Mouse (Mus musculus) hindlimb bud, embryonic 11.5 days (tissue): ENCODE measurements around the gene Cth.
A peak's percentile ranks its signal among the peaks of the same experiment; 100 is the strongest.

ENCODE experiments used
- DNase-seq: peaks from one replicate; pipeline ENCODE4 v3.0.0-alpha.2; 2012; ENCODE audit warnings: low read depth, low spot score; ENCODE audit errors: extremely low spot score

The Cth gene

DNA sequence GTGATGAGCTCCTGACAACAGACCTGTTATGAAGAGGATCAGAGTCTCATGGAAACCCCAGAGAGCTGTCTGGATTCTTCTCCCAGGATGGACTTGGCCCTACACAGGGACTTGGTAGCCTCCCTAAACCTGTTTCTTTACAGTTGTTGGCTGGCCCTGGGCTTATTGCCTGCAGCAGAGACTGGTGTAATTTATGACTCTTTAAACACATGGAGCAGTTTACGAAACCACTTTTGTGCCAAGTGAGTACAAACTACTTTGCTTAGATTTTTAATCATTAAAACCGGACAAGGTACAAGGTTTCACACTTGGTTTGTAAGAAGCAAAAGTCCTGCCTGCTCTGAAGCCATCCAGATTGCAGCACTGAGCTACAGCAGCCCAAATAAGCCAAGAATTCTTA lies 12.7 kb downstream of the Cth start:
- DNase-seq, result no peak

GRCm38 (mm10) chr3:157910262-157910661 lies 14.6 kb downstream of the Cth start:
- no peak for DNase-seq

- no peak for DNase-seq
Measured at GRCm38 (mm10) chr3:157908166-157908565, 16.7 kb downstream of the Cth start.

DNA sequence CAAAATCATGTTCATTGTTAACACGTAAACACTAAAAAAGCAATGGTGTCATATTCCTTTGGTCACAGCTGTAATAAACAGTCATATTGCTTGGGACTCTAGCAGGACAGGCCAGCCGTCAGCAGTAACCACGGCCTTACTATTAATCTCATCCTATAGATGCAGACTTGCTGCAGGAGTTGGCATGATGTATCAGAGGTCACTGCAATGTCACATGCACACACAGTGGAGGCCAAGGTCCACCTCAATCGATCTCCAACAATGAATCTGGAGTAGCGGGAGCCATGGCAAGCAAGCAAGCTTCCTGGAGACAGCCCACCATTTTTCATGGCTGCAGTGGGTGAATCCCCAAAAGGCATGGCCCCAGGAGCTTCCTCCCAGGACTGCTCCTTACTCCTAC lies 23.2 kb downstream of the Cth start:
- no peak for DNase-seq

DNA sequence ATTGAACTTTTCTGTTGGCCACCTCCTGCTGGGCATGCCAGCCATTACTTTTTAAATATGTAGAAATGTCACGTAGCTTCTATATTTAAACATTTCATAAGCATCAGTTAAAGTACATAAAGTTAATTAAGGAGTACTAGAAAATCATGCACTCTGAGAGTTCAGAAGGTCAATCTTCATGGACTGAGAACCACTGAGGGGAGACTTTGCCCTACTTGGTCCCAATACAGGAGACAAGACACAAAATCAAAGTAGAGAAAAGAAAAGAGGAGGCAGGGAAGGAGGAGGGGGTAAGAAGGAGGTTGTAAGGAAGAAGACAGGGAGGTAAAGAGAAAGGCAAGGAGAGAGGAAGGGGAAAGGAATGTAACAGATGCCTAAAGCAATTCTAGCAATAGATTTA lies 24.9 kb downstream of the Cth start:
- DNase-seq, result no peak

GRCm38 (mm10) chr3:157897645-157898044 lies 27.2 kb downstream of the Cth start:
- DNase-seq, result no peak

GRCm38 (mm10) chr3:157891819-157892218 lies 33.1 kb downstream of the Cth start:
- DNase-seq, result no peak

DNA sequence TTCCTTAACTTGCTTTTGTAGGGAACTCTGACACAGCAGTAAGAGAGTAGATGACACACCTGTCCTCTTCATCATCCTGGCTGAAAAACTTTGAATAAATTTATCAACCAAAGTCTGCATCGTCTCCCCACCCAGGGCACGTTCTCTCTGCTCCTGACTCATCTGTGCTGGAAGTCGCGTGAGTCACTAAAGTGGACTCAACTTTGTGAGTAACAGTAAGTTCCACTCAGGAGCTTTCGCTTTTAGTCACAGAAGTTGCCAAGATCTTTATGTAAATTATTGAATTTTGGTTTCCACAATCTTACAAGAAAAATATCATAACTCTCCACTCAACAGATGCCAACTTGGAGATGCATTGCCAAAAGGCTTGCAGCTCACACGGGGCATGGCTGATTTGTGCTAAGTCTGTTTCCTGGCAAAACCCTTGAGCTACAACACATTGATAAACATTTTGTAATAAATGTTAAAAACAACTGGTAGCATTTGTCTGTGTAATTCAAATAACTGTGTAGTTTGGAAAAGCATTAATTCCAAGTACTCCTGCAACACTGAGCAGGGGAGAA lies 40.7 kb downstream of the Cth start:
- no peak for DNase-seq

GRCm38 (mm10) chr3:157883085-157883484 lies 41.8 kb downstream of the Cth start:
- no peak for DNase-seq

GRCm38 (mm10) chr3:157881992-157882391 lies 42.9 kb downstream of the Cth start:
- DNase-seq, result no peak

DNA sequence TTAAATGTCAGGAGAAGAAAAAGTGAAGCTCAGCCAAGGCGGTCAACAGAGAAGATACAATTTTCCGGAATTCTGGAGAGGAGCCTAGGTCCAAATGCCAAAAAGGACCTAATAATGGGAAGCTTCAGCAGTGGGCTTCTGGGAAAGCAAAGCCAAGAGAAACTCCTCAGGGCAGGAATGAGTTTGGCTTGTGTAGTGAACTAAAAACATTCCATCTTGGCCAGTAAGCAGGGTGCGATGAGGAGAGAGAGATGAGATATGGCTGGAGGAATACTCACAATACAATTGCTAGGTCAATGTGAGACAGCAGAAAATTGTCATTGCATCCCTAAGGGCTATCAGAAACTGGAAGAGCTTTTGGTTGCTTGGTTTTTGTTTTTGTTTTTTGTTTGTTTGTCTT lies 43.9 kb downstream of the Cth start:
- DNase-seq, result no peak

GRCm38 (mm10) chr3:157877847-157878246 lies 47.0 kb downstream of the Cth start:
- DNase-seq, result no peak

DNA sequence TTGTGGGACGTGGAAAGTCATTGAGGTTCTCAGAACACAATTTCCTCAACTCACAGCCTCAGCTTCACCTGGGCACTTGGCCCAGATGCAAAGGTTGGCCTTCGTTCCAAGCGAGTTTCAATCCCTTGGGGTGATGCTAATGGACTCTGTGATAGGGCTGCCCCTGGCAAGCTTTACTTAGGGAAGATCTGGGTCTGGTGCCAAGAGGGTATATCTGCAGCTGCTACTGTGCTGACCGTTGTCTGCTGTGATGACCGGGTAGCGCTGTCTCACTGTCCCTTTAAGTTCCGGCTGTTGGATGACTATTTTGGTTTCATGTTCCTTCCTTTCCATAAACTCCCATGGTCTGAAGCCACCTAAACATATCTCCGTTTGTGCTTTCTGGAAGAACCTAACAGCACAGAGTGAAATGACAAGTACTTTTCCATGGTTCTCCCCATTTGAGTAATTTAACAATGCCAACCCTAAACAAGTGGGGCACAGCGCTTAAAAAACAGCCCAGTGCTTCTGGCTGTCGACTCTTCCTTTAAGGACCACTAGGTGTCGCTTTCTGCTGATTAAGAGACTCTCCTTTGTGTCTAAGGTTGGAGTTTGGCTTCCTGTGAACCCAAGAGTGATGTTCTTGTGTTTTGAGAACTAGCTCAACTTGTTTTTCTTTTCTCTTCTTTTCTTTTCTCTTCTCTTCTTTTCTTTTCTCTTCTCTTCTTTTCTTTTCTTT lies 48.3 kb downstream of the Cth start:
- peak; percentile 66 for DNase-seq

- no peak for DNase-seq
Measured at GRCm38 (mm10) chr3:157872897-157873296, 52.0 kb downstream of the Cth start.

- DNase-seq, result no peak
Measured at GRCm38 (mm10) chr3:157867836-157868235, 57.0 kb downstream of the Cth start.

DNA sequence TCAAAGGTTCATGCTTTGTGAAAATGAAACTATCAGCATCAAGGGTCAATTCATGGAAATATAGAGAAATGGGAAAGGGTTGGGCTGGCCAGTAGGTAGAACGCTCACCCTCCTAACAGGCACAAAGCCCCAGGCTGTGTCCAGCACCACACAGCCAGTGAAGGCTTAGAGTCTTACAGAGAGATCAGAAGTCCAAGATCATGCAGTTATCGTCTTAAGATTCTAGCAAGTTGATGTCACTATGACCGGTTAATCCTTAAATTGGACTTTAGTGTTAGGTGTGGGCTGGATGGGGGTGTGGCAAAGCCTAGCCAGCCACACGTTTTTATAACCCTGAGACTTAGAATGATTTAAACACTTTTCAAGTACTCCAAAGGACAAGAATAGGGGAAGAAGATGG lies 58.6 kb downstream of the Cth start:
- no peak for DNase-seq

DNA sequence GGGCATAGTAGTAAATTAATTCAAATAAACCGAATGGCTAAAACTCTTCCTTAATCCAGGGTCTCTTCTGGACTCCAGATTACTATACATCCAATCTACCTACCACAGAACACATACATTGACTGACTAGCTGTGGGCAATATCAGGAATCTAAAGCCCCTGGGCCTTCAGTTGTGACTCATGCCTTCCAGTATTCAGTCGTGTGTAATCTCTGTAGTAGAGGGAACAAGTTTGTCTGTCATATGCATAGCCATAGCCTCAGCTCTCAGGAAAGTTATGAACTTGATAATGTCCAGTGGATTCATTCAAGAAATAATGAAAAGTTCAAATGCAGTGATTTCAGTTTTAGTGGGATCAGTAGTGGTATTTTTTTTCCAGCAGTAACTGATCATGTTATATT lies 59.0 kb downstream of the Cth start:
- no peak for DNase-seq

DNA sequence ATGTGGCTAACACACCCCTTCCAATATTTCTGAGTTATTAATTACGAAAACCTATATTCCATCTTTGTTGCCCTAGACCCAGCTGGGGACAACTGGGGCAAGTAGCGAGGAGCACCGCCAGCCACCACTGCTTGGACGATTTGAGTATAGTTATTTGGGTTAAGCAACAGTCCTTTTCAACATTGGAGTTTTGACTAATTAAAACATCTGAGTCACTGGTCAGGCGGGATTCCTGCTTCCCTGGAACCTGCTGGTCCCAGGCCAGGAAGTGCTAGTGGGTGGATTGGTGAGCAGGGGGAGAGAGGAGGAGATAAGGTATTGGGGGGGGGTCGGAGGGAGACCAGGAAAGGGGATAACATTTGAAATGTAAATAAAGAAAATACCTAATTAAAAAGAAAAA lies 59.4 kb downstream of the Cth start:
- DNase-seq, result no peak

DNA sequence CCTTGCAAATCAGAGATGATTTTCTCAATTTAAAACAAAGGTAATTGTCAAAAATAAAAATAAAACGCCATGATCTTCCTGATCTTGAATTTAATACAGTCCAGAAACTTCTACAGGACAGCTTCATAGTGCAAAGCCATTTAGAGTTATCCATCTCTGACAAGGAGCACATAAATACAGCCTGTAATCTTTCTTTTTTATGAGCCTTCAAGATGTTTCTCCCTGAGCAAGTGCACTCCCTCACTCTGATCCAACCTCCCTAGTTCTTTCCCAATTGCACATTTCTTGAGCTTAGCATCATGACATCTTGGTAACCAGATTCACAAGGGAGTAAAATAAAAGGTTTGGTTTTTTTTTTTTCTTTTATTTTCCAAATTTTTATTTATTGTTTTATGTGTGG lies 72.1 kb downstream of the Cth start:
- DNase-seq, result no peak

- DNase-seq, result no peak
Measured at GRCm38 (mm10) chr3:157848503-157848902, 76.4 kb downstream of the Cth start.

DNA sequence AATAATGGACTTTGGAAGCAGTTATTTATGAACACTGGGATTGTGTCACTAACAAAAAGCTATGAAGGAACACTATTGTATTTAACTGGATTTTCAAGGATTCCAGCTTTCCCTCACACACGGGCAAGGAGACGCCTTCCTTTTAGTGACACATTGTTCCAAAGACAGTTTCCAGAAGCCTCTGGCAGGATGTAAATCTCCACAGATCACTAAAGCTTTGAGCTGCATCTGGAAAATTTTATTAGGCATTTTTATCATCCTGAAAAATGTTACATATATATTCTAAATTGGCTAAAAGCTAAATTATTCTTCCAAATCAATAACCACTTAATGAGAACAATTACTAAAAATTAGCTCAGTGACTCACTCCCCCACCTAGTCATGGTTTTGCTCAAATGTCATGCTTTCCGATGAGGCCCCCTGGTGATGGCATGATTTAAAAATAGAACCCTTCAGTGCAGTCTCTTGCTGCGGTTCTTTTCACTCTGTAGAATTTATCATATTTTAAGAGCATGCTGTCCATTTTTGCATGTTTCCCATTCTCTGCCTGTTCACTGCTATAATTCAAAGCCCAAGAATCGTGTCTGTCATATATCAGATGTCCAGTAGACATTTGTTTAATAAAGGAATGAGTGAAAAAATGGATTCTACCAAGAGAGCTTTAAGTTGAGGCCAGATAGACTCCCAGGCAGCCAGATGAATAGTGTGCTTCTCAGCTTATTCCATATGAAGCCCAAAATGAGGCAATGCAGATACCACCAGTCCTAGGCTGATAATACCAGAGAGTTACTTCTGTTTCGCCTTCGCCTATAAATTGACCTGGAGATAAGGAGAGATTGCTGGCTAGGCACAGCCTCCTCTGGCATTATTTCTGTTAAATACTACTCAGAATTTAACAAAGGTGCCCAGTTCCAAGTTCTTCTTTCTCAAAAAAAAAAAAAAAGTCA lies 77.3 kb downstream of the Cth start:
- no peak for DNase-seq
